Mouse (Mus musculus): ENCODE data around the gene Sft2d2.

DNA sequence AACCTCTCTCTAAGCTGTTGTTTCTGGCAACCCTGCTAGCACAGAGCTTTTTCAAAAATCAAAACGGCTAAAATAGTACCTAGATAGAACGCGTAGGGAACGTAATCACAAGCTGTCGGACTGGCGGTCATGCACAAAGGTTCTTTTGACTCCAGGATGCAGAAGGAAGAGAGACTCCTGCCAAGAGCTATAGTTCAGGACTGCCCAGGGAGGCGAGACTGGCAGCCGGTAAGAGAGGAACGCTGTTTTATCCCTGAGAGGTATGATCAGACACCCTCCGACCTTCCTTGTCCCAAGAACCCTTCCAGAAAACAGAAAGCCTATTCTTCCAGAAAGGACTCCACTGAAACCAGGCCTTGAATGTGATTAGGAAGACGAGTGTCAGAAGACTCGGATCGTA is 2.6 kb downstream of the Sft2d2 start:
- TF ChIP-seq POLR2A (IDR thresholded peaks at IDR 0.05; ENCODE audit: low read depth, low read length) = no peak
- no peak for TF ChIP-seq CTCF (IDR thresholded peaks at IDR 0.05; ENCODE audit: extremely low read depth, insufficient read length, insufficient replicate concordance, low read depth, low read length)

Measured in small intestine, adult 2 months (tissue).